Mouse (Mus musculus): ENCODE measurements around the gene Nacad. TPM values are rescaled to one million over a fixed set of nuclear protein-coding genes. Genes with fewer than 3 reads are reported as not detected.

Nacad gene
- total and polyA plus RNA-seq, 2 experiments from 2014 or later: 61.3 to 69.4 TPM

DNA sequence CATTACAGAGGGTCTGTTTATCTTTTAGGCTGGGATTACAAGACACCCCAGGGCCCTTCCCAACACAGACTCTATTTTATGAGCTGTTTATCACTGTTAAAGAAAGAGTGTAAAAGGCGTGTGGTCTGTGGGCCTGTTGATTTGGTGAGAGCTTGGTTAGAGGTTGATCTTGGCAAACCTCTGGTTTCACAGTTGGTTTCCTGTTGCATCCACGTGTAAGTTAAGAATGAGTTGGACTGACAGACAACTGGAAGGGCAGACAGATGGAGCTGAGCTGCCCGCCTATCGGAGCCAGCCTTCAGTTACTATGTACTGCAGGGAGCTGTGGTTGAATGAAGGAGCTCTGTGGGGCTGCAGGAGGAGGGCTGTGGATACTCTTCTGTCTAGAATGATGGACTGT is 39.4 kb downstream of the Nacad start:
- no peak for DNase-seq
- H3K27ac ChIP-seq (ENCODE audit: low read depth, low read length): no peak overlapping the region
- H3K9me3 ChIP-seq (ENCODE audit: low read length): no peaks in the 10 kb centered on the region
- no peak overlapping the region for H3K4me3 ChIP-seq (ENCODE audit: low read depth, low read length)
- no peak overlapping the region for H3K9ac ChIP-seq
- H3K27me3 ChIP-seq (ENCODE audit: insufficient read depth, low read length): no peaks in the 10 kb centered on the region
- no peak for TF ChIP-seq CTCF (IDR thresholded peaks at IDR 0.05; ENCODE audit: low read depth)
- no peaks in the 10 kb centered on the region for H3K36me3 ChIP-seq (ENCODE audit: insufficient read depth)
- WGBS: 85% methylated on average over 4 of the region's 4 CpGs
- no peak overlapping the region for H3K4me2 ChIP-seq (ENCODE audit: low read depth)
- H3K4me1 ChIP-seq (ENCODE audit: insufficient read depth): 0 out of 2 replicates have a peak, but pooled peaks cover 10% of the 10 kb centered on the region
- ATAC-seq: no peak

DNA sequence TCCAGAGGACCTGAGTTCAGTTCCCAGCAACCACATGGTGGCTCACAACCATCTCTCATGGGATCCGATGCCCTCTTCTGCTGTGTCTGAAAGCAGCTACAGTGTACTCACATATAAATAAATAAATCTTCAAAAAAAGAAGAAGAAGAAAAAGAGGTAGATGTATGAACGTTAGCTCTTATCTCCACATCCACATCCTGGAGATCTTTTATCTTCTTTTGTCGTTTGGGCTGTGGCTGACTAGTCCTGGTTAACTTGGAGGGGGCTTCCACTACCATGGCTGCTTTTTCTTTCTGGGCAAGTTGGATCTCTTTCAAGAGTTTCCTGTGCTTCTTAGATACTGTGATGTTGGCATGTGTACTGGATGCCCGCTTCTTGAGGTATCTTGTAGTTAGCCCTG is 42.7 kb downstream of the Nacad start:
- Histone ChIP-seq H3K27ac (ENCODE audit: low read depth, low read length) (no peak overlapping the region), H3K4me1 (ENCODE audit: insufficient read depth) (no peaks in the 10 kb centered on the region), H3K27me3 (ENCODE audit: insufficient read depth, low read length) (no peaks in the 10 kb centered on the region), H3K36me3 (ENCODE audit: insufficient read depth) (no peaks in the 10 kb centered on the region), H3K9me3 (ENCODE audit: low read length) (no peaks in the 10 kb centered on the region), H3K4me2 (ENCODE audit: low read depth) (no peak overlapping the region), H3K4me3 (ENCODE audit: low read depth, low read length) (no peak overlapping the region), H3K9ac (no peak overlapping the region)
- 87% methylated on average over 4 of the region's 4 CpGs for WGBS
- no peak for DNase-seq
- ATAC-seq: no peak
- TF ChIP-seq CTCF (IDR thresholded peaks at IDR 0.05; ENCODE audit: low read depth): no peak

DNA sequence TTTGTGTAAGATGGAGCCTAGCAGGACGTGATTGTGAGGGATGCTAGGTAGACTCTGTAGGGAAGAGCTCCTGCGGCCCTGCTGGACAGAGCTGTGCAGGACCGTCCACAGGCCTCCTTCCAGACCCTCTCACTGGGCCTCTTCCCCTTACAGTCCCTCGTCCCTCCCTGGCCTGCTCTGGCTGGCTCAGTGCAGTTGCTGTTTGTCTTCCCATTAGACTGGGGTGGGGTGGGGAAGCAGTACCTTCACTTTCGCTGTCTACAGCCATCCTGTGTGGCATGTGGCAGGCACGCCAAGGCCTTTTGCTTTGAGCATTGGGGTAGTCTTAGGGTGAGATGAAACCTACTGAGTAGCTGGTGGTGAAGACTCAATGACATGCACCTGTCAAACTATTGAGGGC is 43.5 kb downstream of the Nacad start:
- no peak for TF ChIP-seq CTCF (IDR thresholded peaks at IDR 0.05; ENCODE audit: low read depth)
- Histone ChIP-seq H3K4me1 (ENCODE audit: insufficient read depth) (no peaks in the 10 kb centered on the region), H3K9me3 (ENCODE audit: low read length) (no peaks in the 10 kb centered on the region), H3K4me2 (ENCODE audit: low read depth) (no peak overlapping the region), H3K27me3 (ENCODE audit: insufficient read depth, low read length) (no peaks in the 10 kb centered on the region), H3K4me3 (ENCODE audit: low read depth, low read length) (no peak overlapping the region), H3K27ac (ENCODE audit: low read depth, low read length) (no peak overlapping the region), H3K9ac (no peak overlapping the region), H3K36me3 (ENCODE audit: insufficient read depth) (no peaks in the 10 kb centered on the region)
- ATAC-seq (no peak), DNase-seq (no peak)
- WGBS: 94% methylated on average over 6 of the region's 6 CpGs

DNA sequence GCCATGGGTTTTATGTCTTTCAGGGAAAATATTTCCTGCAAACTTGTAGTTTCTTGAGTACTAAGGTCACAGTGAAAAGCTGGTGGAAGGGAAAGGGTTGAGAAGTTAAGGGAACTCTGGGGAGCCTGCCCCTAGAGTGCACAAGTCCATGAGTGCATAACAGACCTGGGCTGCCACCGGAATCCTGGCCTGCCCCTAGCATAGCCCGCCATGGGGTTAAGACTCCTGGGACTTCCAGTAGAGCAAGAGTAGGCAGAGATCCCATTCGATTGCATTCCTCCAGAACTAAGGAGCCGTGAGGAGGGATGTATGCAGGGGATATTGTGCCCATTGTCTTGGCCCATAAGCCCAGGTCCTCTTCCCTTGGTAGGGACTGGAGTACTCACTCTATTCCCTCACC is 44.4 kb downstream of the Nacad start:
- Histone ChIP-seq H3K27ac (ENCODE audit: low read depth, low read length) (no peak overlapping the region), H3K4me2 (ENCODE audit: low read depth) (no peak overlapping the region), H3K27me3 (ENCODE audit: insufficient read depth, low read length) (no peaks in the 10 kb centered on the region), H3K9ac (no peak overlapping the region), H3K4me3 (ENCODE audit: low read depth, low read length) (no peak overlapping the region), H3K9me3 (ENCODE audit: low read length) (no peaks in the 10 kb centered on the region), H3K4me1 (ENCODE audit: insufficient read depth) (no peaks in the 10 kb centered on the region), H3K36me3 (ENCODE audit: insufficient read depth) (no peaks in the 10 kb centered on the region)
- DNase-seq (no peak), ATAC-seq (no peak)
- WGBS: 90% methylated on average over 4 of the region's 4 CpGs
- no peak for TF ChIP-seq CTCF (IDR thresholded peaks at IDR 0.05; ENCODE audit: low read depth)

DNA sequence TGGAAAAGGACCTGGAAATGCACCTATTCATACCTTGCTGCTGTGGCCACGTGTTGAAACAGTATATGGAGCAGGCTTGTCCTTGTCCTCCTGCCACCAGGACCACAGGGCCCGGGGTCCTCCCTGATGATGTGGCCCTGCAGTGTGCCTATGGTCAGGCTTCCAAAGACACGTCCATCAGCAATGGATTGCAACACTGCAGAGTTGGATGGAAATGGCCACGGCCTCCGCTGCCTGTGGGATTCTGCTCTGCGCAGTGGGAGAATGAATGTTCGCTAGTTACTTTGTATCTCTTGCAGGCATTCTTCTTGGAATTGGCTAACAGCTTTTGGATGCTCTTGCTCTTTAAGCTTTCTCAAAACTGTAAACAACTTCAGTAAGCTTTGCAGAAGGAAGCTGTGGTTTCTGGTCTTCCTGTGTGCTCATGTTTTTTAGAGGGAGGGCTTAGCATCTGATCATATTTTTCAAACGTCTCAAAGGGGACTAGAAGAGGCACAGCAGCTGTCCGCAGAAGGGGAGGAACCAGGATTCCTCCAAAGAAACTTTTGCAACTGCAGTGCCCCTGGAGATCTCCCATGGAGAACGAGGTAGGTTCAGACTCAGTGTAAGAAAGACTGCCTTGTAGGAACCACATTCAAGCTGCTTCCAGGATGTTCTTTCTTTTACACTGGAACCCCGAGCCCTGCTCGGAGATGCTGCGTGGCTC is 45.0 kb downstream of the Nacad start:
- TF ChIP-seq CTCF (IDR thresholded peaks at IDR 0.05; ENCODE audit: low read depth): no peak
- Histone ChIP-seq H3K4me1 (ENCODE audit: insufficient read depth) (no peaks in the 10 kb centered on the region), H3K27me3 (ENCODE audit: insufficient read depth, low read length) (no peaks in the 10 kb centered on the region), H3K9ac (no peak overlapping the region), H3K4me2 (ENCODE audit: low read depth) (no peak overlapping the region), H3K9me3 (ENCODE audit: low read length) (no peaks in the 10 kb centered on the region), H3K4me3 (ENCODE audit: low read depth, low read length) (no peak overlapping the region), H3K36me3 (ENCODE audit: insufficient read depth) (no peaks in the 10 kb centered on the region), H3K27ac (ENCODE audit: low read depth, low read length) (no peak overlapping the region)
- WGBS: 90% methylated on average over 13 of the region's 13 CpGs
- DNase-seq (no peak), ATAC-seq (no peak)

DNA sequence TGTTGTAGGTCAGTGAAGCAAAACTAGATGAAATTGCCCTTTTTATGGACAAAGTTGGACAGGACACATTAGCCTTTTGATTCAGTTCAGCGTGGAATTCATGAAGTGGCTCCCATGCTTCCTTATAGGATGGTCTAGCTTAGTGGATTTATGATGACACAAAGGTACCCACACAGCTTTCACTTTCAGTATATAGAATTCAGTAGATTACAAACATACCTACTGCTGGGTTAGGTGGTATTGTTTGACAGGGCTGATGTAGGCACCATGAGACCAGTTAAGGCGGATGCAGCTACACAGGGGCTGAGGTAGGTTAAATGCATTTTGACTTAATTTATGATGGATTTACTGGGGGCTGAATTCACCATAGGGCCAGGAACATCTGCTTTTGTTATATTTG is 45.9 kb downstream of the Nacad start:
- DNase-seq (no peak), ATAC-seq (no peak)
- TF ChIP-seq CTCF (IDR thresholded peaks at IDR 0.05; ENCODE audit: low read depth): no peak
- Histone ChIP-seq H3K4me1 (ENCODE audit: insufficient read depth) (no peaks in the 10 kb centered on the region), H3K36me3 (ENCODE audit: insufficient read depth) (no peaks in the 10 kb centered on the region), H3K9me3 (ENCODE audit: low read length) (no peaks in the 10 kb centered on the region), H3K27ac (ENCODE audit: low read depth, low read length) (no peak overlapping the region), H3K4me3 (ENCODE audit: low read depth, low read length) (no peak overlapping the region), H3K27me3 (ENCODE audit: insufficient read depth, low read length) (no peaks in the 10 kb centered on the region), H3K9ac (no peak overlapping the region), H3K4me2 (ENCODE audit: low read depth) (no peak overlapping the region)
- WGBS: 93% methylated on average over 2 of the region's 2 CpGs

DNA sequence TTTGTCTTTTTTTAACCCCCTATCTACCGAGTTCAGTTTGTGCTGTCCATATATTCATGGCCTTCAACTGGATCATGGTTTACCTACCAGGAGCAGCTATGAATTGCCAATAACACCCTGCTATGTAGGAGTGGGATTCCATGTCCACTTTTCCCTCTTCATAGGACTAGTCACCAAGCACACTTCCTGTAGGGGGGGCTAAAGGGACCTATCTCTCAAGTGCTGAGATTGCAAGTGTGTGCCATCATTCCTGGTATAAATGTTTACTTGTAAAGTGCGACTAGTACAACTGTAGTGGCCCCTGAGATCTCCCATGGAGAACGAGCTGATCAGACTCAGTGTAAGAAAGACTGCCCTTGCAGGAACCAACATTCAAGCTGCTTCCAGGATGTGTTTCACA is 47.6 kb downstream of the Nacad start:
- TF ChIP-seq CTCF (IDR thresholded peaks at IDR 0.05; ENCODE audit: low read depth): no peak
- Histone ChIP-seq H3K4me3 (ENCODE audit: low read depth, low read length) (no peak overlapping the region), H3K27ac (ENCODE audit: low read depth, low read length) (no peak overlapping the region), H3K4me2 (ENCODE audit: low read depth) (no peak overlapping the region), H3K36me3 (ENCODE audit: insufficient read depth) (no peaks in the 10 kb centered on the region), H3K9ac (no peak overlapping the region), H3K4me1 (ENCODE audit: insufficient read depth) (no peaks in the 10 kb centered on the region), H3K9me3 (ENCODE audit: low read length) (no peaks in the 10 kb centered on the region), H3K27me3 (ENCODE audit: insufficient read depth, low read length) (no peaks in the 10 kb centered on the region)
- DNase-seq (no peak), ATAC-seq (no peak)
- WGBS: 89% methylated on average over 3 of the region's 3 CpGs

Data from forebrain, postnatal 0 days (tissue).